Mouse (Mus musculus) c-Kit-positive CD71-negative TER-119-negative erythroid progenitor cells, embryonic 14.5 days (primary cell): ENCODE results near the gene Zfp512b.
A peak's percentile ranks its signal among the peaks of the same experiment; 100 is the strongest.

Experiments
- DNase-seq: peaks from one replicate; pipeline ENCODE4 v3.0.0-alpha.2; 2013; ENCODE audit warnings: low read depth

The Zfp512b gene

DNA sequence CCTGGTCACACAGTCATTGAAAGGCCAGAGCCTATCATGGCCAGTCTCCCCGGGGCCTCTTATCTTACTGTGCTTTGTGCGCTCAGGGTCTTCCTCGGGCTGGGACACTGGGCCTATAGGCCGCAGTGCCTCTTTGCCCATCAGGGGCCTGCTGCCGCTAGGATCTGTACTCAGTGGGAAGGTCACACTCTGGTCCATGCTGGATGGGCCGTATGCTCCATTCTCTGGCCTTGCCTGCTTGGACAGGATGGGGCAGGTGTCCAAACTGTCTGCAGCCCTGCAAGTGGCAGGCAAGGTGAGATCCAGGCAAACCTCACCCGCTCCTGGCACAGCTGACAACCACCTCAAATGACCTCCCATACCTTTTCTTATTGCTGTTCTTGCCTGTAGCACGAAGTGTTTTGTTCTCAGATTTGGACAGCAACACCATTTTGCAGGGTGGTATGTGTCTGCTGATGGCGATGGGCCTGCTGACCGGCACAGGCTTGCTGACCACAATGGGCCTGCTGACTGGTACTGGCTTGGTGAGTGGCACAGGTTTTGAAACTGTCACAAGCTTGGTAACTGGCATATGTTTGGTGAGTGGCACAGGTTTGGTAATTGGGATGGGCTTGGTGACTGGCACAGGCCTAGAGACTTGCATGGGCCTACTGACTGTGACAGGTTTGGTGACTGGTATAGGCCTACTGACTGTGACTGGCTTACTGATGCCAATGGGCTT, 3.4 kb downstream of the Zfp512b start:
- no peak for DNase-seq

DNA sequence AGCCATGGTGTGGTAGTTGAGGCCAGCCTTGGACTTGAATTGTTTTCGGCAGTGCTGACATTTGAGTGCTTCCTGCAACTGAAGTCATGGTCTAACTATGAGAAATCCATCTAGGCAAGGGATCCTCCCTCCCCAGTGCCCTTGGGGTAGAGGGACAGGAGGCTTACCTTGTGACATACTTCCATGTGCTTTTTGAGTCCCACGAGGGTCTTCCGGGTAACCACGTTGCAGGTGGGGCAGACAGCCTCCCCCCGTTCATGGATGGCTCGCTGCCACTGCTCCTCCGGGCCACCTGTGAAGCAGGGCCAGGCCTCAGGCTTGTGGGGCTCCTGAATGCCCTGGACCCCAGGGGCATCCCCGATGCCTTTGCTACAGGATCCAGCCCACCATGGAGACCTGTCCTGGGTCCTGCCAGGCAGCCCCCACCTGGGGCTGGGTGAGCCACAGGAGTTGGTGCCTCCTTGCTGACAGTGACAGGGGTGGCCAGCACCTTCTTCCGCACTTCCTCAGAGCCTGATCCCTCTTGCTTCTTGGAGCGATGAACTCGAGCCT, 4.3 kb downstream of the Zfp512b start:
- no peak for DNase-seq

DNA sequence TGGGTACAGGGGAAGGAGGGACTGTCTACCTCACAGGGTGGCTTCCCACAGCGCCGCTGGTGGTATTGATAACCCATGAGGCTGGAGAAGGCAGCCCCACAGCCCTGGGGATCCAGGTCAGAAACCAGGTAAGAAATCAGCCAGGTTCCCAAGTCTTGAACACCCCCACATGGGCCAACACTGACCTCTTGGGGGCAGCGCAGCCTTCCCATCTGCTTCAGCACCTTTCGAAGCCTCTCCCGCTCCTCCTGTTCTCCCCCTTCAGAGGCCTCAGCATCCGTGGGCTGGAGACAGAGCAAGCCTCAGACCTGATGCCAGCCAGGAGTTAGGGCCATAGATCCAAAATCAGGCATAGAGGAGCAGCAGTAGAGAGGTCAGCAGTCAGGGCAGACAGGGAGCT, 4.8 kb downstream of the Zfp512b start:
- DNase-seq = no peak

DNA sequence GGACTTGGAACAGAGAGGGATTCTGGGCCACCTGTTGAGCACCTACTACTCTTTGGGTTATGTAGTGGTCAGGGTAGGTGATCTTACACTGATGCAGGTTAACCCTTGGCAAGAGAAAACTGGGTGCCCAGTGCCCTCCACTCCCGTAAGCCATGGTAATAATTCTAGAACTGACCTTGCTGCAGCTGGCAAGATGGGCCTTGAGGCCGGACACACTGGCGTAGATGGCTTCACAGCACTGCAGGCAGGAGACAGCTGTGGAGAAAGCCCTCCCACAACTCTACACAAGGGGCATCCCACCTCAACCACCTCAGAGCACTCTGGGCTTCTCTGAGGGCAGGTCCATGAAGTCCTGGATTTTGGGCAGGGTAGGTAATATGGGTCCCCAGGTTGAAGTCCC, 6.5 kb downstream of the Zfp512b start:
- no peak for DNase-seq

DNA sequence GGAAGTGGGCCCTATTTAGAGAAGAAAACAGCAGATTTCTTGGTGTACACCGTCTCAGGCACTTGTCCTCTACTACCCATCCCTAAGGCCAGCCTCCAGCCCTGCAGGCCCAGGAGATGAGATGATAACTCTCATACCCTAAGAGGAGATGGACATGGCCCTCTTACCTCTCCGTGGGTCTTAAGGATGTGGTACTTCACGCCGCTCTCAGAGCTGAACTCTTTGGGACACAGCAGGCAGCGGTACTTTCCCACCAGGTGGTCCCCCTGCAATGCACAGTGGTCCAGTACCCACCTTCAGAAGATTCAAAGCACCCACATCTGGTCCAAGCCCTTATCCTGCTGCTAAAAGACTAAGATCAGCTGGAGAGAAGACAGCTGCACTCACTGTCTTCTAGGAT, 7.1 kb downstream of the Zfp512b start:
- DNase-seq = no peak

DNA sequence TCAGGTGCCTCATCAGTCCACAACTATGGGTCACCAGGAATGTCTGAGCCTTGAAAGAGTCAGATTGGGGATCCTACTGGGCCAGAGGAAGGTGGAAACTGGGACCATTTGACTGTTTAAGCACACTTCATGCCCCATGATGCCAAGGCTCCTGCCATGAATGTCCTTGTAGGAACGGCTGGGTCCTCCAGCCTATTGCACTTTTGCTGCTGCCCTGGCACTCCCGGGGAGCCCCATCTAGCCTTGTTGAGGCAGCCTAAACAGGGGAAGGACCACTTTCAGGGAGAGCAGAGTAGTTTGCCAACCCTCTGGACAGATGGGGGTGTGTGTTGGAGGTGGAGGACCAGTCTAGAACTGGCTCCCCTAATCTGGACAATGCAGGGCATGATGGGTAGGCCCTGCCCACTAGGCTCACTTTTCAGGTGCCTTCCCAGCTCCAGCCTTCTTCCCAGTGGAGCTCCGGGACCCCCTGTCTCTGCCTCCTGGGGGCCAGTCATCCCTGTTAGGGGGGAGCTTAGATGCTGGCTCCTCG, 8.1 kb downstream of the Zfp512b start, which contains the start of gene Uckl1:
Gene Uckl1 (minus strand): TSS at position 482 of the 532 bp plus-strand sequence.
- no peak for DNase-seq

DNA sequence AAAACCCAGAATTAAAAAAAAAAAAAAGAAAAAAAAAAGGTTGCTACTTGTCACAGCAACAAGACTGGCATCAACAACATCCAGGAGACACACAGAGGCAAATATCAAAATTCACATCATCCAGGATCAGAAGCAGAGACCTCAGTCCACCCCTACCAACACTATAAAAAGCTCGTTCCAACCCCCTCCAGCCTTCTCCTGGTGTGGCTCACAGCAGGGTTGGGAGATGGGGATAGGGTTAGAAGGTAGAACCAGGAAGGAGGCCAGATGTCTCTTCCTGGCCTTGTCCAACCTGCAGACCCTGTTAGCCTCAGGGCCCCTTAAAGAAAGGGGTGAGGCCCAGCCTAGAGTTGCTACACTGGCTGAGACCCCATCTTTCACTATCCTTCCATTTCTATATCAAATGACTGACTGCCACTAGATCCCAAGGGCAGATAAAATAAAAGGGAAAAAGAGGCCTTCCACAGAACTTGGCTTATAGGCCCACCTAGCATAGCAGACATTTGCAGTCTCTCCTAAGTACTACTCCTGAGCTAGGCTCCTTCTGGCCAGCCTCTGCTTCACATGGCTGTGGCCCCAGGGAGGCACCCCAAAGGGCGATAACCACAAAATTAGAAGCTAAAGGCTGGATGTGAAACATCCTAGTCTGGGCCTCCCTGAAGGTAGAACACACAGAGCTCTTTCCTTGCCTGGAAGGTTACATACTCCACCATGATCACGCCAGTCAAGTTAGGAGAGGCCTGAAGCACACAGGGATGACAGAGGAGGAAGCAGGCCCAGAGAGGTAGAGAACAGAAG, 8.9 kb downstream of the Zfp512b start:
- no peak for DNase-seq

DNA sequence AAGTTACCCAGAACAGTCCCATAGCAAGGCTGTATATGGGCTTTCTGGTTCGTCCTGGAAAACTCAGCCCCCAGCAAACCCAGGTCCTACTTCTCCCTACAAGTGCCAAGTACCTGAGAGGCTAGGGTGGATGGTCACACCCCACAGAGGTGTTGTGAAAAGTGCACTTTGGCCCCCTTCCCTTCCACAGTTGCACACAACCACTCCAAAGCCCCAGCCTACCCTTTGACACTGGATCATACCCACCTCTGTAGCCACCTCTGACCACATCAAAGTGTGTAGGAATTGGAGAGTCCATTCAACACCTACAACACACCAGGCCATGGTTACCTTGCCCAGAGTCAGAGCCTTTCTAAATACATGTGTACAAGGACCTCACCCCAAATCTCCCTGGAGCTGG, 9.7 kb downstream of the Zfp512b start:
- no peak for DNase-seq

DNA sequence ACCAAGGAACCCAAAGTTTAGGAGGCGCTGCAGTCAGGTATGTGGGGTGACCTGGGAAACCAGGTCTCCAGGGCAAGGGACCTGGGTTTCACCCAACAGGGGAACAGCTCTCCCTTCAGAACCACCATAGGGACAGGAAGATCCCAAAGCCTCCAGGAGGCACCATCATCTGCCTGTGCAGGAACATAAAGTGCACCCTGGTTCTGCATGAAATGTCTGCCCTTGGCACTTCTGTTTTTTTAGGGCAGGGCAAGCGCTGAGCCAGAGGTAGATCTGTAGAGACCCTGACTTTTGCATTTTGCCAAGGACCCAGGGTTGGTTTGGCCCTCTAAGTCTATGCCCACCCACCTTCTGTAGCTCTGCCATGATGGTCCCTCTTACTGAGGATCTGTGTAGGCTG, 10.2 kb downstream of the Zfp512b start:
- DNase-seq = no peak

DNA sequence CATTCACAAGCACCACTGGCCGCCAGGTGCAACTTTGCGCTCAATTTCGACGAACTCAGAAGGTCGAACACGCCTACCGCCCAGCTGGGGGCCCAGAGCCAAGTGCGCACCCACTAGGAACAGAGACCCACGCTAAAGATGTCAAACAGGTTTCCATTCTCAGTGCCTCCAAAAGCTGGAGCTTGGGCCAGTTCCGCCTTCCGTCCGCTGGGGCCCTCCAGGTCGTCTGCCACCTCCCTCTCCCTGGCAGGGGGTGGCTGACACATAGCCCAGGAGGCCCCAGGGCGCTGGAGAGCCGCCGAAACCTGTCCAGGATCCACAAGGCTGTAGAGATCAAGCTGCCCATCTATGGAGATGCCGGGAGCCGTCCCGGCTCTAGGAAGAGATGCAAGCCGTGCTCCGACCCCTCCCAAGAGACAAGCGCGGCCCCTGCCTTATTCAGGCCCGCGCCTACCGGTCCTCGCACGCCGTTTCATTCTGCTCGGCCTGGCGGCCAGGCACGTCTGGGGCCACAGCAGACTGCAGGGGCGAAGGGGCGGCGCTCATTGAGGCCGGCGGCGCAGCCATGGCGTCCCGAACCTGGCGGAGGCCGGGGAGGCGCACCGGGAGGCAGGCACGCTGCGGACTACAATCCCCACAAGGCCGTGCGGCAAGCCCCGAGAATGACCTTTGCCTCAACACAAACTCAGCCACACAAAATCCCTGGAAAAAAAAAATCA, 11.0 kb downstream of the Zfp512b start:
- no peak for DNase-seq

DNA sequence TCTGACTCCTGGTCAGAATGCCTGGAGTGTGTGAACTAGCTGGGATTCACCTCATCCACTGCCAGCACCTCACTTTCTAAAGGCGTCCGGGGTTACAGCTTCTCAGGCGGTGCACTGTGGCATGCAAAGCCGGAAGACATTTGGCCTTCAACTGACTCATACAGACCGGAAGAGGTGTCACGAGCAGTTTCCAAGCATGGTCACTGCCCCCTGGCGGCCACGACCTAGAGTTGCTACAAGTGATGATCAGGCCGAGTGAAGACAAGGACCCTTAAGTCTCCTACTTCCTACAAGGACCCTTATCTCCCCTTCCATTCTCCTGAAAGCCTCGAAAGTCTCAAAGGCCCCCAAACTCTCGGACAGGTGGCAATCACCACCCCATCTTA, 11.6 kb downstream of the Zfp512b start:
- DNase-seq = peak; percentile 89

DNA sequence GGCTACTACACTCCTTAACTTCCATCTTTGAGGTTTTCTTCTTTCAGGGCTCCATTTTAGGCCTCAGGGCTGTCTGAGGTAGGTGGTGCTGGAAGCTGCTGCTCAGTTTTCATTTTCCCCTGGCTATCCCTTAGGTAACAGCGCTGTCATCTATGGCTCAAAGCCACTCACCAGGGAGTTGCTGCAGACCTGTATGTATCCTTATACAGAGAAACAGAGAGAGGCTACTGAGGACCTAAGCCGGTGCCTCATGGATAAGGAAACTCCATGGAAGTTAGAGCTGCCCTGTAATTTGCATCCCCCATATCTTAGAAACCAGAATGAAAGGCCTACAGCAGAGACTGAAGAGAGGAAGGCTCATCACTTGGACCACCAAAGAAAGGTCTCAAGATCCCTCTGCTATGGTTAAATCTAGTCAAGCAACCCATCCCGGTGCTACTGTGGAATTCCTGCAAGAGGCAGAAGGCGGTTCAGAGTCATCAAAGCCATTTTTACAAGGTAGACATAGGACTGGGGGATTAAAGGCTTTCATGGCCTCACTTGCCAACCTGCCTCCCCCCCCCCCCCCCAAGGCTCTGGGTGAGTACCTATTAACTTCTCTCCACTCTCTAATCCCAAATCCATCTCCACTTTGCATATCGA, 12.4 kb downstream of the Zfp512b start:
- DNase-seq = no peak

DNA sequence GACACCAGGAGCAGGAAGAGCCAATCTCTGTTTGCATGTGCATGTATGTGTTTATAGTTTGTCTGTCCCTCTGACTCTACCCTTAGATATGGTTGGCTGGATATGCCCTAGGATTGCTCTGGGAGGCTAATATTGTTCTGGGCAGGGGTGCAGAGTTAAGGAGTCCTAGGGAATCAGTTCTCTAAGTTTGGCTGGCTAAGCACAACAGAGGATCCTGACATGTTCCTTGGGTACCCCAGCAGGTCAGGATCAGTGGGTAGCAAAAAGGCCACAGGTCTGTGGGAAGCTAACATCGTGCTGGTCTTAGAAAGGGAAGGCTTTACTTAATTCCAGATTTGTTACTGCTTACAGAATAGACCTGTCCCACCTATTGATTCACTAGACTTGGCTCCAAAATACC, 12.9 kb downstream of the Zfp512b start:
- no peak for DNase-seq

DNA sequence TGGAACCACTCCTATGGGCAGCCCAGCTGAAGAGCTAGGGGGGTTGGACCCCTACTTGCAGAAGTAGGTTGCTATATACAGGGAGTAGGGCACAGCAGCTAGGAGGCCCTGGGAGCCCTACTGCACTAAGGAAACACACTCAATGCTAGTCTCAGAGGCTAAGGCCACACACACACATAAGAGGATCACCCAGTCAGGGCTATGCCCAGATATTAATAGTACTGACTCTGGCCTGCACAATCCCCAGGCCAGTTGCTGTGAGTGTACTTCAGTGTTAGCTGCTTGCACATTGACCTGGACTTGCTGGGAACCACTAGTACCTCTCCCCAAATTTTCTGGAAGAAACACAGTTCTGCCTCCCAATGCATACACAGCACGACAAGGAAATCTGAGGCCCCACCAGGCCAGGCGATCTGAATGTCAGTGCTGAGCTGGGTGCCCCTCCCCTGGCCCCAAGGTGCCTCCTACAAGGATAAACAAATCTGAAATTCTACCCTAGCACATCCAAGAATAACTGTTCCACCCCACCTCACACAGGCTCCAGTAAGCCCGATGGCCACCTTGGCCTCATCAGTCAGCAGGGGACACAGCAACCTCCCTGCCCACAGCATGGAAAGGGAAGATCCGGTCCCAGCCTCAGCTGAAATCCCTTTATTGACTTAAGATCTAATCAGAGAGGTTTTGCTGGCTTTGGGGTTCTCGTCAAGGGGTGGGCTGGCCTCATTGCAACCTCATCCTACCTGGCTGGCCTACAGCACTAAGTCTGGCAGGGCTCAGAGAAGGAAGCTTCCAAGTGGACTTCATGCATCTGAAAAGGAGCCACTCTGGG, 13.6 kb downstream of the Zfp512b start:
- DNase-seq = no peak

DNA sequence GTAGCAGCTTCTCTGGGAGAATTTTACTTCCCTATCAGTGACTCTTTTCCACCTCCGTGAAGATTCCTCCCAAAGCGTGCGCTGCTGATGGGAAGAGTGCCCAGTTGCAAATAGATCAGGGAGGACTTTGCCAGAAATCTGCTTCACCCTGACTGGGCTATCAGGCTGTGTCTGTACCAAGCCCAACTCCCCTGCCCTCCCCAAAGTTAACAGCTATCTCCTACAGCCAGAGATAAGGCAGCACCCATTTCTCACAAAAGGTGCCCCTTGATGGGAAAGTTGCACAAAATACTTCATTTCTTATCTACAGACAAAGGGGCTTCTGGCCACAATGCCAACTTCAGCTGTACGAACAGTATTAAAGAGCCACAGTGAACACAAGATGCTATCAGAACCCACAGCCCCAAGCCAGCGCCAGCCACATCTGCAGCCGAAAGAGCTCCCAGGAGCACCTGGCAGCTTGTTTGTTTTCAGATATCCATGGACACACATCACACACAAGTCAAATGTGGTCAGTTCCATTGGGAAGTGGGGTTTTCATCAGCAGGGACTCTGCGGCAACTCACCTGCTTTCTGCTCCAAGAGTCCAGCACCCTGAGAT, 14.5 kb downstream of the Zfp512b start:
- no peak for DNase-seq

DNA sequence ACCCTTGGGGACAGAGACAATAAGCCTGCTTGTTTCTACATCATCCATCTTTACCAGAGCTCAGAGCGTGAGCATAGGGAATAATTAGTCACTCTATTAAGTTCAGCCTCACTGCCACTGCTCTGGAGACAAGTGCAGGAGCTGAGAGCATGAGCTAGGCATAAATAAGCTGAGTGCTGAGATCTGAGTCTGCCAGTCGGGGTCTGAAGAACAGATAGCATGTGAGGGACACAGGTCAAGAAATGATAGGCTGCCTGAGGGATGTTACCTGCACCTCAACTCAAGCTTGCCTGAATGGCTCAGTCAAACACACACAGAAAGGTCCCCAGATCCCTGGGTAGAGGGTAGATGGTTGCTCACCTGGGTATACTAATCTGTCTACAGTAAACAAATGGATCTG, 15.5 kb downstream of the Zfp512b start:
- no peak for DNase-seq

DNA sequence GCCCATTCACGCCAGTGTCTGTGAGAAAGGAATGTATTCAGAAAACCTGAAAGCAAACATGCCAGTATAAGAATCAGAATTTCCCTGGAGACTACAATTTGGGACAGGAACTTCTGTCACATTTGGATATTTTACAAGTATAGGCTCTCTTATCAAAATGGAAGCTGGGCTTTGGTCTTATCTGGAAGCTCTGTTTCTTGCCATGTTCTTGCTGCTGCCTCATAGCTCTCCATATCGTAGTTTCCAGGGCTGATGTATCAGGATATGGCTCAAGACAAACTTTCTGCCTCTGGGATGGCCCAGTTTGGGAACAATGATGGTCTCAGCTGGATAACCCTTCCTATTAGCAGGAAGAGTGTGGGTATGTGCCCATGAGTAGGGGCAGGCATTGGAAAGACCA, 16.0 kb downstream of the Zfp512b start:
- no peak for DNase-seq

DNA sequence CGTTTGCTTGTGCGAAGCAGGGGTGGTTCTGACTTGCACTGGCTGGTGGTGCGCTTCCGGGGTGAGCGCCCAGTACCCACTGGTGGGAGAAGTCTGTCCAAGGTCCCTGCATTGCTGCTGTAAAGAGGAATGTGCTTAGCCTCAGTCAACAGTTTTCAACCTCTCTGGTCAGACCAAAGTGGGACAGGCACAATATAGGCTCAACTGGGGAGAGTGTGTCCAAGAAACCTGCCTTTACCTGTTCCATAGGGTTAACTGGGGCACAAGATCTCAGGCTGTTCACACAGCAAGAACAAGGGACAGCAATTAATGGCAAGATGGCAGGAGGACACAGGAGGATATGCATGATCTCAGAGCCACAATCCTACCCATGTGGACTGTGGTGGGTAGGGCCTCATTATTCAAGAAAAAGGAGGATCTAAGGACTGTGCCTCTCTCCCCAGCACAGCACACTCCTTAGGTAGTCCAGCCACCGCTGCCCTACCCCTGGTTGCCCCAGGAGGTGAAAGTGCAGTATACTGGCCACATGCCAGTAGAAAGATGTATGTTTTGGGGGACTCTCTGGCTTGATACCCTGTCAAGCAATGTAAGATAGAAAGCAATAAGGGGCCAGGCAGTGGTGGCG, 17.6 kb downstream of the Zfp512b start:
- no peak for DNase-seq

DNA sequence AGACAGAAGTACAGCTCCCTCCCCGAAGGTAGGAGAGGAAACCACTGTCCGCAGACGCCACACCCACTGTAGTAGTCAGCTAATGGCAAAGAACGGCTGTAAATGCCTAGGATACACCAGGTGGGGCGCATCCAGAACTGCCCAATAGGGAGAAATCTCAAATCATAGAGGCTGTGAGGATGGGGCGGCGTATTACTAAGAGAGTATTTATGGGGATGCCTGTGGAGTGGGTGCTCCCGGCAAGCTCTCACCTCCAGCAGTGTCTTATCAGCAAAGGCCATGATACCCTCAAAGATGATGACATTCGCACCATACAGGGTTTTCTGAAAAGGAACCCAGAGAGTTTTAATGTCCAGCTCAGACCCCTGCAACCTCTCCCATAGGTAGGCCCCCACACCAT, 18.6 kb downstream of the Zfp512b start:
- no peak for DNase-seq
